Mouse (Mus musculus) MEL (cell line): ENCODE results near the gene Degs1.

Source experiments
- CTCF ChIP-seq, 3 experiments: IDR thresholded peaks in 2 of 3; conservative IDR thresholded peaks in 1 of 3; 2 replicates each; pipeline ENCODE4 v1.5.1; 2011 to 2012; ENCODE audit warnings: low read length in 3 of 3, low read depth in 2 of 3, mild to moderate bottlenecking in 2 of 3, improper control_type of control experiment in 1 of 3, inconsistent platforms in 1 of 3, mixed read lengths in 1 of 3, moderate library complexity in 1 of 3; ENCODE audit not compliant: control insufficient read depth in 1 of 3, insufficient read depth in 1 of 3, poor library complexity in 1 of 3, severe bottlenecking in 1 of 3
- ELF1 ChIP-seq: IDR thresholded peaks from 2 replicates; pipeline ENCODE4 v1.6.1; 2014; ENCODE audit warnings: low read depth, mild to moderate bottlenecking, inconsistent platforms, low read length, improper control_type of control experiment, moderate library complexity
- EP300 ChIP-seq, 2 experiments: IDR thresholded peaks; 2 replicates each; pipeline ENCODE4 v1.6.1; 2011; ENCODE audit warnings: improper control_type of control experiment in 2 of 2, low read length in 2 of 2, low read depth in 1 of 2, mild to moderate bottlenecking in 1 of 2
- GATA1 ChIP-seq: IDR thresholded peaks from 2 replicates; pipeline ENCODE4 v1.6.1; 2011; ENCODE audit warnings: low read depth, low read length, improper control_type of control experiment
- KAT2A ChIP-seq: conservative IDR thresholded peaks from 2 replicates; pipeline ENCODE4 v1.6.1; 2012; ENCODE audit warnings: low read depth, low read length, improper control_type of control experiment, inconsistent platforms
- MAFK ChIP-seq: IDR thresholded peaks from 2 replicates; pipeline ENCODE4 v1.6.1; 2011; ENCODE audit warnings: low read depth, mild to moderate bottlenecking, low read length, improper control_type of control experiment, borderline replicate concordance
- MAX ChIP-seq: IDR thresholded peaks from 2 replicates; pipeline ENCODE4 v1.6.1; 2011; ENCODE audit warnings: low read length, improper control_type of control experiment
- POLR2AphosphoS2 ChIP-seq: IDR thresholded peaks from 2 replicates; pipeline ENCODE4 v1.6.1; 2011; ENCODE audit warnings: low read length, improper control_type of control experiment
- TAL1 ChIP-seq: IDR thresholded peaks from 2 replicates; pipeline ENCODE4 v1.6.1; 2012; ENCODE audit warnings: mild to moderate bottlenecking, inconsistent platforms, low read length, moderate library complexity, mixed read lengths
- UBTF ChIP-seq: IDR thresholded peaks from 2 replicates; pipeline ENCODE4 v1.6.1; 2012; ENCODE audit warnings: low read depth, mild to moderate bottlenecking, inconsistent platforms, low read length, improper control_type of control experiment, moderate library complexity, borderline replicate concordance; ENCODE audit not compliant: insufficient read depth
- ZNF384 ChIP-seq: IDR thresholded peaks from 2 replicates; pipeline ENCODE4 v1.6.1; 2012; ENCODE audit warnings: low read depth, mild to moderate bottlenecking, inconsistent platforms, low read length, improper control_type of control experiment

DNA sequence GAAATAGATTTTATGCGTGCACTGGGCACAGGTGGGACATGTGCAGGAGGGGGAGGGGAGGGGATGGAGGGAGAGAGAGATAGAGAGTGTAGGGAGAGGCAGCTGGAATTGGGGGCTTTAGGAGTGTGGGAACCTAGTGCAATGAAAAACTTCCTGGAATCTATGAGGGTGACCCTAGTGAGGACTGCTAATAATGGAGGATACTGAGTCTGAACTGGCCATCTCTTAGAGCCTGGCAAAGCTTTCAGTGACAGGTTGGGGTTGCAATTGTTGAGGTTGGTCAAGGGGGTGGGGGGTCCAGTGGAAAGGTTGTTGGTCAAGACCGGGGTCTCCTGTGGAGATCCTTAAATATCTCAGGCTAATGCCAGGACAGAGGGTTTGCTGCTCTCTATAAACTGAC lies 27.7 kb upstream of the Degs1 start:
- TF ChIP-seq MAX (no peak), KAT2A (no peak), POLR2AphosphoS2 (no peak), CTCF (IDR thresholded peaks at IDR 0.05 in 2 of 3, conservative IDR thresholded peaks at IDR 0.05 in 1 of 3; ENCODE audit: control insufficient read depth in 1 of 3, insufficient read depth in 1 of 3, low read depth in 2 of 3, low read length in 3 of 3, poor library complexity in 1 of 3, severe bottlenecking in 1 of 3) (no peak), EP300 (IDR thresholded peaks at IDR 0.05; ENCODE audit: low read depth in 1 of 2, low read length in 2 of 2) (no peak), TAL1 (no peak), GATA1 (no peak), ZNF384 (no peak), MAFK (no peak), UBTF (no peak), ELF1 (no peak)
